Mouse (Mus musculus): Measurements from ENCODE around the gene Serpina3g. TPM values are rescaled to one million over a fixed set of nuclear protein-coding genes. Genes with fewer than 3 reads are reported as not detected.

Serpina3g gene
- total RNA-seq, 2 experiments from 2014 or later: 4.5 to 5.0 TPM

- no peak for DNase-seq
Observed at GRCm38 (mm10) chr12:104279056-104279435, 43.0 kb downstream of the Serpina3g start.

DNA sequence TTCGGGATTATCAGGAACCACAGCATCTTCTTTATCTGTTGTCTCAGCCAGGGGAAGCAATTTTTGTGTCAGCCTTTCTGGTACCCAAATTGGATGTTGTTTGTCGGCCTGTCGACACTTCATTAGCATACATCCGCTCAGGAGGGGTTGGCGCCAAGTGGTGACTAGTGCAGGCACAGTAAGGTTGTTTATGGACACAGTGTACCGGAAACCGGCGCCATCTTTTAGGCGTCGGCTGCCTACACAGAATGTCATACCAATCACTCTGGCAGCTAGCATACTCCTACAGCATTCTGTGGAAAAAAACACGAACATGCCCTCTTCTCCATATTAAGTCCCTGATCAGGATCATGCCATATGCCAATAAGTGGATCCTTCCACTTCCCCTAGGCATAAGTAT lies 47.3 kb downstream of the Serpina3g start:
- no peak for DNase-seq

DNA sequence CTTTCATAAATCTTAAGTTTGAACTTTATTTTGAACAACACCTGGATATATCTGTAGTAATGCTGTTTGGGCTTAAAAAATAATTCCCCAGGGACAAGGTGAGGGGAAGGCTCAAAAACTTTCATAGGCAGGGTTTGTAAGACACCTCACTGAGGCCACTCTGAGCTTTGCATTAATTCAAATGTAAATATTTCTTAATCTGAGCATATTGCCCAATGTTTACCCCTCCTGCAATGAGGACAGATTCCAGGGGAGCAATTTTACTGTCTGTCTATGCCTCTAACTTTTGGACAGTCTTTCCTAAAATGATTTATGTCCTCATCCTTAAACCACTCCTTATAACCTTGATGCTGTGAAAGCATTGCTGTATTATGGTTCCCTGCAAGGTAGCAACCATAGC lies 52.3 kb downstream of the Serpina3g start:
- no peak for DNase-seq

- DNase-seq: no peak
Observed at GRCm38 (mm10) chr12:104289872-104290271, 53.8 kb downstream of the Serpina3g start.

Other genes with a start within 250 kb of the Serpina3g start
- not detected for gene Serpina11, start 246.3 kb upstream of the Serpina3g start, total RNA-seq (2021)
- gene Serpina9, start 222.5 kb upstream of the Serpina3g start, total RNA-seq (2021): under 1 TPM in 1 of 2 experiments, not detected in 1; 0.10 TPM
- gene Serpina12, start 191.8 kb upstream of the Serpina3g start, total RNA-seq (2021): under 1 TPM in 1 of 2 experiments, not detected in 1; 0.10 TPM
- gene Serpina5, start 135.1 kb upstream of the Serpina3g start, total RNA-seq (2021): not detected
- not detected for gene Serpina3a, start 123.5 kb upstream of the Serpina3g start, total RNA-seq (2021)
- not detected for gene Serpina3b, start 108.2 kb upstream of the Serpina3g start, total RNA-seq (2021)
- 1 to 10 TPM in 1 of 2 experiments, under 1 TPM in 1; 0.79 to 1.2 TPM for gene Serpina3c, start 82.4 kb upstream of the Serpina3g start, total RNA-seq (2021)
- 1 to 10 TPM in 1 of 2 experiments, under 1 TPM in 1; 0.62 to 1.1 TPM for gene Serpina3f, start 21.7 kb upstream of the Serpina3g start, total RNA-seq (2021)
- under 1 TPM; 0.42 to 0.49 TPM for gene Serpina3i, start 26.9 kb downstream of the Serpina3g start, total RNA-seq (2021)
- not detected for gene Serpina3j, start 78.3 kb downstream of the Serpina3g start, total RNA-seq (2021)
- gene Serpina3k, start 102.2 kb downstream of the Serpina3g start, total RNA-seq (2021): not detected
- gene Serpina3m, start 102.2 kb downstream of the Serpina3g start, total RNA-seq (2021): under 1 TPM; 0.17 to 0.36 TPM
- gene Serpina3n, start 170.5 kb downstream of the Serpina3g start, total RNA-seq (2021): 10 to 100 TPM in 1 of 2 experiments, 1 to 10 TPM in 1; 9.0 to 11.2 TPM
- not detected for gene Gsc, start 237.1 kb downstream of the Serpina3g start, total RNA-seq (2021)